Mouse (Mus musculus) inflammation-experienced regulatory T-cells, adult 16 weeks (primary cell): ENCODE measurements around the gene Jmjd8. TPM values are rescaled to one million over a fixed set of nuclear protein-coding genes. Genes with fewer than 3 reads are reported as not detected.

Experiments used
- polyA plus RNA-seq: library from polyadenylated mRNA; unstranded; fragments of 100-300 nt; shearing (Covaris generic); gene quantifications from one replicate; pipeline ENCODE4 v1.2.1, GENCODE M21; 2017

The Jmjd8 gene
- polyA plus RNA-seq: 46.5 TPM

DNA sequence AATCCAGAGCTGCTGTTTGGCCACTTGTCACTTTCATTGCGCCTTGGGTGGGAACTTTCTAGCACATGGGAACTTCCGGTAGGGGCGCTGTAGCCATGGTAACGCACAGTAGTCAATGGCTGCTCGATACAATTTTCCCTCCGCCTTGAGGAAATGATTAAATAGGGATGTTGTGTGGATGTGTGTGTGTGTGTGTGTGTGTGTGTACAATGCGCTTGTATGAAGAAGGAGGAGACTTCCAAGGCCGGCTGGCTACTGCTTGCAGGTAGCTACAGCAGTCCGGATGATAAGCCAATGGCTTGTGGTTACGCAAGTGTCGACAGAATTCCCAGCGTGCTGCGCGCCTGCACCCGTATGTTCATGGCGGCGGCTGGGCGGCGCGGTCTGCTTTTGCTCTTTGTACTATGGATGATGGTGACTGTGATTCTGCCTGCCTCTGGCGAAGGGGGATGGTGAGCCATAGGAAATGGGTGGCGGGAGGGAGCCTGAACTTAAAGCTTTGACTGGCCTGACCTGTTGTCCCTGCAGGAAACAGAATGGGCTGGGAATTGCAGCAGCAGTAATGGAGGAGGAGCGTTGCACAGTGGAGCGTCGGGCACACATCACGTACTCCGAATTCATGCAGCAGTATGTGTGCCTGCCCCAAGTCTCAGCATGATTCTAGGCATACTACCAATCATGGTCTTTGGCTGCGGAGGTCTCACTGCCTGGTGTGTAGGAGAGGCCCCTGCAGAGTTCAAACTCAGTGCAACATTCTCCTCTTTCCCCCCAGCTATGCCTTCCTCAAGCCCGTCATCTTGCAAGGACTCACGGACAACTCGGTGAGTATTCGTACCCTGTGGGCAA lies at the start of gene Jmjd8:
TSS of gene Jmjd8 (plus strand) at position 156 of the 846 bp plus-strand sequence.

DNA sequence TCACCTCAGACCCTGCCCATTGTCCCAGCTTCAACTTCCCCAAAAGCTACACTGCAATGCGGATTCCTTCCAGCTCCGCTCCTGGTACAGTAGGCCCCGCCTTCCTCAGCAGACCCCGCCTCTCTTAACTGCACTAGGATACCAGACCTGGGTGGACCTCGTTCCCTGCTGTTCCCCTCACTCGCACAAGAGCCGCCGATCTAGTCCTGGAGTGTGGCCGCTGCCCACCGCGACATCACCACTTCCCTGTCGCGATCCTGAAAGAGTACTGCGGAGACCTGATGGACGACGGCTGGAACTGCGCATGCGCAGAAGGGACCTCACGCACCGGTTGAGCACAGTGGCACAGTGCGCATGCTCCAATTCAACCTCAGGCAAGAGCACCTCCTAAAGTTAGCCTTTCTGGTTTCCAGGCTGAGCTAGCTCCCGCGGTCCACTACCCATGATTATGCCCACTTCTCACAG lies 43.4 kb upstream of the Jmjd8 start, which contains the start of gene Haghl:
TSS of gene Haghl (minus strand) at position 393 of the 465 bp plus-strand sequence.

DNA sequence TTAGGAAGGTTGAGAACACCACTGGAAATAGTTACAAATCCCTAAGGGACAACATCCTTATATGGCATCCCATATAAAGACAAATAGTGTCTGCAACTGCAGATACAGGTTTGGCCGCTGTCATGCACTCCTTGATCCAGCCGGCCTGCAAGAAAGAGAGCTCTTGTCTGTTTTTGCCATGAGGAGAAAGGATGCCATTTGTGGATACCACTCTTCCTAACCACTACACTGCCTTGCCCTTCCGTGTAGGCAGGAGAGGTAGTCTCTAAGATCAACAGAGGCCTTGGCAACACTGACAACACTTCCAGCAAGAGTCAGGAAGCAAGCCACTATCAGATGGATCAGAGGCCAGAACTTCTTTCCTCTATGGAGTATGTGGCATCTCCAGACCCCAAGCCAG lies 42.4 kb upstream of the Jmjd8 start, which contains the start of gene Ccdc78:
TSS of gene Ccdc78 (plus strand) at position 301 of the 400 bp plus-strand sequence.

DNA sequence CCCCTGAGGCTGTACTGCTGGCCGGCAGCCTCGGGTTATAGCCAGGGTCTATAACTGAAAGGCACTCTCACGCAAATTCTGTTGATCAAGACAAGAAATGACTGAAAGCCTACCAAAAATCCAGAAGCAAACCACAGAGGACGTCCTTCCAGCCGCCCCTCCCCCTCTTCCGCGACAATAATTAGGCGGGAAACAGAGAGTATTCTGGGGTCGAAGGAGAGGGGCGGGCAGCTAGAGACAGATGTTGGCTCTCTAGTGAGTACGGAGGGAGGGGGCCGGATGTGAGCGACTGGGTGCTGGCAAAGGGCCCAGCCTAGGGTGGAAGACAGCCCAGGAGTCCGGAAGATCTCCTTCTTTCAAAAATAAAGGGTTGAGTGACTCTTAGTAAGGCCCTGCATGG lies 36.1 kb upstream of the Jmjd8 start, which contains the start of gene Fam173a:
TSS of gene Fam173a (minus strand) at position 287 of the 400 bp plus-strand sequence.

DNA sequence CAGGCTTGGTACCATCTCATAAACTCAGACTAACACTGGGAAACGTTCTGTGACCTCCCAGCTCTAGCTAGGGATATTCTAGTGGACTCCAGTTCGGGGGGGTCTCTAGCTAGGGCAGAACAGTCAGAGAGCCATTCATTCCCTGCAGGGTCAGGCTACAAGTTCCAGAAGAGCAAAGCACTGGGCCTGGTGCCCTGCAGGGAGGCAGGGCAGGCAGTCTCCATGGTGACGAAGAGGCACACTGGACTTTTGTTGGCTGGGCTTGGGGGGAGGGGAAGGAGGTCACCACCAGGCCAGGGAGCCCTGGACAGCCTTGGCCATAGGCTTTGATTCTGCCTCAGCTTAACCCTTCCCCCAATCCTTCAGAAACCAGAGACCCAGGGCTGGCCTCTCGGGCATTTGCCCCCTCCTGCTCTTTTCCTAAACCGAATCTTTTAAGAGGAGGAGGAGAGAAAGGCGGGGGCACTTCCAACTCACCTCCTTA lies 33.0 kb upstream of the Jmjd8 start, which contains the start of gene AC134908.4:
TSS of gene AC134908.4 (minus strand) at position 51 of the 484 bp plus-strand sequence.

DNA sequence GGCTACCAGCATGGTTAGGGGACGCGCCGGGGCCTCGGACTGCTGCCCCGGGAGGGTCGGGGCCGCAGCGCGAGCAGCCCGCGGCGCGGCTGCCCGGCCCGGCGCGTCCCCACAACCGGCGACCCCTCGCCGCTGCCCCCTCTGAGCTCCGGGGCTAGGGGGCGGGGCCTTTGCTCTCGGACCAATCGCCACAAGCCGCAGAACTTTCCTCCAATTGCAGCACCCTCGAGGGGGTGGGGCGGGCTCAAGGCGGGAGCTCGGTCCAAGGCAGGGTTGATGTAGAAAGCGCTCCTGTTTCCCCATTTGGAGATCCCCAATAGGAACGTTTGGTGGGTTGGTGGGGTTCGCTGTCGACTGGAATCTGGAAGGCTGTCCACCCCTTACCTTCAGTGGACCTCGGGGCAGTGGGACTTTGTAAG lies 31.7 kb upstream of the Jmjd8 start, which contains the start of gene Metrn:
TSS of gene Metrn (minus strand) at position 186 of the 419 bp plus-strand sequence.

DNA sequence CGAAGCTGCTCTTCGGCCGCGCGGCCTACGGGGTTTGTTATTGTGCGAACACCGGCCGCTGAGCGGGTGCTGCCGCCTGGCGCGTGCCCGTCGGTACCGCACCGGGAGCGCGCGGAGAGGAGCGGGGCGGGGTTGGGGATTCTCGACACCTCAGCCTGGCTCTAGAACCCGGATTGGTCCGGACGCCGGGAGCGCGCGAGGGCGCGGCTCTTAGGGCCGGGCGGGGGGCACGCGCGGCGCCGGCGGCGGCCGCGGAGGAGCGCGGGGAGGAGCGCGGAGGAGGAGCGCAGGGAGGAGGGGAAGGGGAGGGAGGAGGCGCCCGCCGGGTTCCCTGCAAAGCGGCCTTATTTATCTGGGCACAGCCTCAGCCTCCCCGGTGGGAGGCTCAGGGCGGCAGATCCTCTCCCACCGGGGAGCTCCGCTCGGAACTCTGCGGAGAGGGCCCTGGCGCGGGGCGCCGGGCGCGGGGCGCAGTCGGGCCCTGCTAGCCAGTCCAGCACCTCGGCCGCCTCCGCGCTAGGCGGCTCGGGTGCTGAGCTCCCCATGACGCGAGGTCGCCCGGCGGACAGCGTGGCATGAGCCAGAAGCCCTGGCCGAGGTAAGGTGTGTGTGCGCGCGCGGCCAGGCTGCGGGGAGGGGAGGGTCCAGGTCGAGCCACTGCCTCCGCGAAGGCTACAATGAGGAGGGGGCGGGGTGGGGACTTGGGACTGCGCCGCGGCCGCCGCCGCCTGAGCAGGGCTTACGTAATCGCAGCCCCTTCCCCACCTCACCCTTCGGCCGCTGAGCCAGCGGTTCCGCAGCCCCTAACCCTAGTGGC lies 19.7 kb upstream of the Jmjd8 start, which contains the start of gene Fbxl16:
TSS of gene Fbxl16 (plus strand) at position 297 of the 817 bp plus-strand sequence.

DNA sequence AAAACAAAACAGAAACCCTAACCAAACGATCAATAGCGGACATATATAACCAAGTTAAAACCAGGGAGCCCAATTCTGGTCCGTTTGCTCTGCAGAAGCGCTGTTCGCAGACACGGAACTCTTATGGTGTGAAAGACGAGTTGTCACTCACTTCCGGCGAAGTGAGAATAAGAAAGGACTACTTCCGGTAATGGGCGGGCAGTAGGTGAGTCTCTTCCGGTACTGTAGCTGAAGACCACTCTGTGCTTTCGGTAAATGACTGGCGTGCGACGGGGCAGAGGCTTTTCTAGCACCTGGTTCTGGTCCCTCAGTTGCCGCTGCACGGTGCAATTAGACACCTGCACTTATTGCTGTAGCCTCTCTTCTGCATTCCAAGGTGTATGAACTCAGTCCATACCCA lies 5.2 kb upstream of the Jmjd8 start, which contains the start of gene Wdr24:
TSS of gene Wdr24 (plus strand) at position 176 of the 400 bp plus-strand sequence.

DNA sequence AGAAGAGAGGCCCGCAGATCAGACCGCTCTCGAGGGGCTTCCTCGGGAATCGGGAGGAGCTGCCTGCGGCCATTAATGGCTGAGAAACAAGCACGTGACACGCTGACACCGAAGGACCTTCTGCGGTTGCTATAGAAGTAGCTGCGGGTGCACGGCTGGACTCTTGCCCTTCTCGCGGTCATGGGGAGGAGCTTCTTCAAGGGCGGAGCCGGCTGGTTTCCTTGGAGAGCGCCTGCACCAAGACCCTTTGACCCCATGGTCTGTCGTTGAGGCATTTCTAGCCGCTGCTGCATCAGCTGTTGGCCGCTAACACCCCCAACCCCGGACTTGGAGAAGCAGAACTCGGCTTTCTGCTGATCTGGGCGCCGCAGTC lies 4.6 kb downstream of the Jmjd8 start, which contains the start of gene Stub1:
TSS of gene Stub1 (minus strand) at position 114 of the 373 bp plus-strand sequence.

DNA sequence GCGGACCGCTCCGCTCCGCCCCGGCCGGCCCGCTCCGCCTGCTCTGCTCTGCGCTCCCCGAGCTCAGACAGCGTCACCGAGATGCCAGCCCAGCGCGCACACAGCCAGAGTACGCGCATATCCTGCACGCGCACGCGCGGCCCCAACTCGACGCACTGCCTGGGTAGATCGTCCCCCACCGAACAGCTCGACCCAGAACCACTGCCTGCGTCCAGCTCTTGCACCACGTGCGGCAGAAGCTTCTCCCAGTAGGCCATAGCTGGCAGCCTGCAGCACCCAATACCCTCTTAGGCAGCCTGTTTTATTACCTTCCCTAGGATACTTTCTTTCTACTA lies 8.4 kb downstream of the Jmjd8 start, which contains the start of gene Rhbdl1:
TSS of gene Rhbdl1 (minus strand) at position 220 of the 335 bp plus-strand sequence.

DNA sequence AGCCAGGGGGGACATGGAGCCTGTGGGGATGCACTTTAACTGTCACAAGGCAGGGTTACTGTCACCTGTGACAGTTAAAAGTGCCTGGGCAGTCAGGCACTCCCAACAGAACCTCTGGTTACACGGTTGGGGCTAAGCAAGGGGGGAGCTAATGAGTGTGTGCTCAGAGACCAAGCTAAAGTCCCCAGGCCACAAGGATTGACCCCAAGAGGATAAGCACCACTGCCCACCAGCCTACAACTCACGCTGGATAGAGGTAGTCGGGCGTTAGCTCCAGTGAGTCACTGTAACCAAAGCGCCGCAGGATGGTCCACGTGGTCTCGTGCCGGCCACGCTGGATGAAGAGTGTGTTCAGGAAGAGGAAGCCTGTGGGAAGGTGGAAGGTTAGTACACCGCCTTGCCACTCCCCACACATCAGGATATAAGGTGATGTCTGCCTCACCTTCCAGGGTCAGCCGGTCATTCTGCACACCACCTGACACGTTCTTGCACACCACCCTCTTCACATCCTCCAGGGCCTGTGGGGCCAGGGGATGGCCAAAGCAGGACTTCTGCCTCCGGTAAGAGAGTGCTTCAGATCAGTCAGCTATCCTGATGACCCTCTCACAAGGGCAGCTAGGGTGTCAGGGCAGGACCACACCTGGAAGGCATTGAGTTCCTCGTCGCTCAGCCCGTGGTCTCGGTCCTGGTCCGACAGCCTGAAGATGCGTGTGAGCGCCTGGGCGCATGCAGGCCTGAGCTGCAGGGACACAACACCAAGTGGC lies 12.6 kb downstream of the Jmjd8 start, which contains the start of gene Gm20683:
TSS of gene Gm20683 (minus strand) at position 647 of the 764 bp plus-strand sequence.

DNA sequence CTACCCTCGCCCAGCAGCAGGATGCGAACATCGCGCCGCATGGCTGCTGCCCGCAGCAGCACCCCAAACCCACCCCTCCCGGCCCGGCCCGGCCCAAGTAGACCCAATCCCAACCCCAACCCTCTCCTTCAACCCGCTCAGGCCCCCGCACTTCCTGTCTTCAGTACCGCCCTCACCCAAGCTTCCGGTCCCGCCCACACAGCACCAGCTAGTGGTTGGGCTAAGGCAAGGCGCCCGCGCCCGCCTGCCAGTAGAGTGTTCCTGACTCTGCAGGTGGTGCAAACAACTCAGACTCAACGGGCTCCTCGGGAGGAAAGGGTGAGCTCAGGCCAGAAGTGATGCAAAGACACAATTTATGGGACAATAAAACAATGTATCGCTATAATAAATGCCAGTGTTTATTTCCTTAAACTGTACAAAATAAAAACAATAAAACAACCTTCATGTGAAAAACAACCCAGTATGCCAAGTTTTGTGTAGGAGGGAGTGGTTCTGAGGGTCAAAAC lies 15.8 kb downstream of the Jmjd8 start, which contains the start of gene Rhot2:
TSS of gene Rhot2 (minus strand) at position 456 of the 506 bp plus-strand sequence.

DNA sequence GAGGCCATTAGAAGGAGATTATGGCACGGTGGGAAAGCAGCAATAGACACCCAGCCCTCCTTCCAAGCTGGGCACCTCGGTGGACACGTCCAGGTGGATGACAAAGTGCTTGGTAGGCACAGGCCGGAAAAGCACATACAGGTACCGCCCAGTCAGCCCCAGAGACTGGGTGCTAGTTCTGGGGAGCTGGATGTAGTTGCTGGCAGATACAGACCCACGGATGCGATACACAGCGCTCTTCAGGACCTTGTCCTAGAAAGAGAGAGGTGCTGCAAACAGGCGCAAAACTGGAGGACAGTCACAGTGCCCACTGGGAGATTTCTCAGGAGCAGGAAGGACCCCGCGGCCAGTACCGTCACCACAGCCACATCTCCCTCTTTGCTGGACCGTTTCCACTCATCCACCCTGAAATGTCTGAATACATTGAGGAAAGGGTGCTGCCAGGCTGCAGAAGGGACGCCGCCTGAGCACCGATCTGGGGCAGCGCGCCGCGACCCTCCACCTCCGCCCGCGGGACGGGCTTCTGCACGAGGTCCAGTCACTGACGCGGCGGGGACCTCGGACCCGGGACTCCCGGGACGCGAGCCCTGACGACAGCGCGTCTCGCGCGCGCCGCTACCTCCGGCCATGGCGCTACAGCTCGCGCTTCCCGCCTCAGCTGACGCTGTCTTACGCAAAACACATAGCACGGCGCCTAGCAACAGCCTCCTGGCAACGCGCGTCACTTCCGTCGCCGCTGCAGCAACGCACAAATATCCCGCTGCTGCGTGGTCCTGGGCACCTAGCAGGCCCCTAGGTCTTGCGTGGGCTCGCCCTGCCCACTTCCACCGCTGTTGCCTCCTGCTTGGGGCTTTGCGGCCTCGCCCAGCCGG lies 32.4 kb downstream of the Jmjd8 start, which contains the start of gene Wdr90:
TSS of gene Wdr90 (minus strand) at position 670 of the 872 bp plus-strand sequence.

DNA sequence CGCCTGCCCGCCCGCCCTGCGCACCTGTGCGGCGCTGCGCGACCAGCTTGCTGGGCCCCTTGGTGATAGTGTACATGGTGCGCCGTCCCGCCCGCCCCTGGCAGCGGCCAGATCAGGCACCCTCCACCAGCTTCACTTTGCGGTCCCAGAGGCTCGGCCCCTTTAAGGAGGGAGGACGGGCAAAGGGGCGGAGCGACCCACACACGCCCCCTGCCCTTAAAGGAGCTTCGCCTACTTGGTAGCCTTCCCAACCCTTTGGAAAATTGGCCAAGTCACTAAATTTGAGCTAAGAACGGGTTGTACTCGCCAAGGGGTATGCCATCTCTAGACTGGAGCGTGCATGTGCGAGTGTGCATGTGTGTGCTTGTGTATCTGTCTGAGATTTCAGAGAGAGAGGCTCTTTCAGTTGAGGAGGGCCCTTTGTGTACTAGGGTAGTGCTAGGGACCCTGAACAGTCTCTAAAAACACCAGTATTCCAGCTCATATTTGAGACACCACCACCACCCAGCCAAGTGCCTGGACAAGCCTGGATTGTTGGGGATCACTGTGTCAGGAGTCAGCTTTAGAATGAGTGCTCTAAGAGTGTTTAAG lies 40.0 kb downstream of the Jmjd8 start, which contains the start of gene Mcrip2:
TSS of gene Mcrip2 (minus strand) at position 164 of the 591 bp plus-strand sequence.

DNA sequence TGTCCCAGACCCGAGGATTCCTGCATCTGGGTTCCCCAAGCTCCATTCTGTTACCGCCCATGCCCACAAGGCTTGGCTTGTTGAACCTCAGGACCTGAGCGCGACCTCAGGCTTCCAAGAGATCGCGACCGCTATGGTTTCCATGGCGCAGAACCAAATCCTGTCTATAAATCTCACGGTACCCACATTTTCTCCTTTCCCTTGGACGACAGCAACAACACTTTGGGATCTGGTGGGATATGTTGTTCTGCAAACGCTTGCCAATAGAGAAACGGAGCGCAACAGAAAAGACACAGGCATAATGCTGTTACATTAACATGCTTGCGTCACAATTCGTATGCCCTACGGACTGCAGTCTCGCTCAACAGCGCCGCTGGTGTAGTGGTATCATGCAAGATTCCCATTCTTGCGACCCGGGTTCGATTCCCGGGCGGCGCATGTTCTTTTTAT lies 46.1 kb downstream of the Jmjd8 start, which contains the start of gene Mettl26:
TSS of gene Mettl26 (plus strand) at position 354 of the 450 bp plus-strand sequence.

DNA sequence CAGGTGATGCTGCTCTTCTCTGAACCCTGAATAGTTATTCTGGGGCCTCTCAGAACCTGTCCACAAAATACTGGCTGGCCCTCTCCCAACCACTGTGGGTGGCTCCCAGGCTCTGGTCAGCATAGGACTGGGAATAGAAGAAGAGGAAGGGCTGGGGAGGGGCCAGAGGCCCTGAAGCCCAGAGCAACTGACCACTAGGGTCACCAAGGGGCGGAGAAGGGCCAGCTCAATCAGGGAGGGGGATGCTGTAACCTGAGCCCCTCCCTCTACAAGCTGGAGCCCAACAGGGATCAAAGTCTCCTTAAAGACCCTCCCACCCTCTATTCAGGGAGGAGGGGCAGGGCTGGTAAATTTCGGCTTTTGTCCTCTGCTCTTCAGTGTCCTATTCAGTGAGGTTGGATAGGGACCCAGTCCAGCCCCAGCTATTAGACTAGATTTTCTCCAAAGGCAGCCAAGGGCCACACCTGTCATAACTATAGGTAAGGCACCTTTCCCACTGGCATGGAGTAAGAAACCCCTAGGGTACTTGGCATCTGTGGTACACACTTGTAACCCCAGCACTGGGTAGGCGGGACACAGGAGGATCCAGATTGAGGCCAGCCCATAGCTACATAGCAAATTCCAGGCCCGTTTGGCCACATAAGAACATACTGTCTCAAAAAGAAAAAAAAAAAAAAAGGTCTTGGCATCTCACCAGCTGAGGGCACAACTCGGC lies 51.7 kb downstream of the Jmjd8 start, which contains the start of gene Wfikkn1:
TSS of gene Wfikkn1 (minus strand) at position 663 of the 715 bp plus-strand sequence.

